Mouse (Mus musculus): ENCODE measurements at regions not wholly inside any gene's neighbourhood (a gene's known extent, or its start where the extent isn't known, plus 50 kb on each side); places are given as distances from the start of the nearest gene placed in this dataset.

DNA sequence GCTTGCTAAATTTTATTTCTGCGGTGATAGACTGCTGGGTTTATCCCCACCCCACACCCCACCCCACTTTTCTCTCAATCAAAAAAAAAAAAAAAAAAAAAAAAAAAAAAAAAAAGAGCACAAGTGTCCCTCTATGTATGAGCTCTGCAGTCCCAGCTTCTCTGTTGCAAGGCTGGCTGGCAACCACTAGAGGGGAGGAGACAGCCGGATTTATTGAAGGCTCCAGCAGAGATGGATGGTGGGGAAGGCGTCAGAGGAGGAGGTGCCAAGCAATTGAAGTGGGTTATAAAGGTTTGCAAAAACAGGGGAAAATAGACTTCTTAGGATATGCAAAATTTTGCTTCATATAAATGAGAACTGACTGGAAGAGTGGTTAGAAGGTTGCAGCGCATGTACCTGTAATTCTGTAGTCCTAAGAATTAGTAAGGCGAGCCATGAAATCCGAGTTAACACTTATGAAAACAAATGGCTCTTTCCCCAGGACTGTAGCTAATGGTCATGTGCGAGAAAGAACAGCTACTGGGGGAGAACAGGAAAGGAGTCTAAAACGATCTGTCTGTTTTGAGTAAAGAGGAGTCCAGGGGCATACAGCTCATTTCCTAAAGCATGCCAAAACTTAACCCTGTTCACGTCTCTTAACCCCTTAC lies 885.1 kb upstream of the Pou3f3 start:
- Histone ChIP-seq H3K36me3 (no peaks in the 10 kb centered on the region), H3K9ac (no peak overlapping the region), H3K9me3 (replicated peaks) (no peaks in the 10 kb centered on the region), H3K27ac (peak overlapping the region; percentile 66), H3K4me1 (peaks cover 30% of the 10 kb centered on the region), H3K27me3 (no peaks in the 10 kb centered on the region), H3K4me3 (peak overlapping the region; percentile 18), H3K4me2 (replicated peaks) (peak overlapping the region; percentile 45)
- WGBS = 10% methylated on average over 9 of the region's 9 CpGs
- peak; percentile 81 for ATAC-seq (ENCODE audit: low FRiP score)

GRCm38 (mm10) chr1:41811130-41811529 lies 884.4 kb upstream of the Pou3f3 start:
- H3K27ac ChIP-seq = peak overlapping the region; percentile 66; the same call in 1 of the 2 replicates
- no peak overlapping the region for H3K9ac ChIP-seq
- H3K4me2 ChIP-seq (replicated peaks) = no peak overlapping the region

DNA sequence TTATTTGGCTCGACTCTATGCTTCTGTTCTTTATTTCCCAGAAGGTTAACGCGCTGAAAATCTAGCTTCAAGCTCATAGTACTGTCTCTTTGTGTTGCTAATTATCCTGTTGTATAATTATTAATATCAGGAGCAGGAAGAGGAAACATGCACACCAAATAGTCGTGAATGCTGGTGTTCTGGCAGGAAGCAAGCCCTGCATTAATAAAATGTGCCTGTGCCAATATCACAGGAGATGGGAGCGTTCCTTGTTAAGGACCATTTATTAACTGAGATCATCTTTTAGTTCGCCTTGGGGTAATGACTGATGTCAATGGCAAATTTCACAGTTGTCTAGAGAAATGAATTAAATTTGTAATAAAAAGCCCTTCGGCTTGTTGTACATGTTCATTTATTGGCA lies 883.5 kb upstream of the Pou3f3 start:
- Histone ChIP-seq H3K4me2 (replicated peaks) (no peak overlapping the region), H3K4me3 (no peak overlapping the region), H3K36me3 (no peaks in the 10 kb centered on the region), H3K9ac (no peak overlapping the region), H3K4me1 (peaks cover 30% of the 10 kb centered on the region), H3K9me3 (replicated peaks) (no peaks in the 10 kb centered on the region), H3K27me3 (no peaks in the 10 kb centered on the region), H3K27ac (peak overlapping the region; percentile 8; the same call in 1 of the 2 replicates)
- ATAC-seq (ENCODE audit: low FRiP score) = peak; percentile 20; the same call in 1 of the 2 replicates
- WGBS = 30% methylated on average over 7 of the region's 7 CpGs

More at GRCm38 (mm10) chr1:41811130-41811529, 884.4 kb upstream of the Pou3f3 start:
- ATAC-seq (ENCODE audit: low FRiP score) = no peak
- no peaks in the 10 kb centered on the region for H3K36me3 ChIP-seq
- H3K27me3 ChIP-seq = no peaks in the 10 kb centered on the region
- H3K9me3 ChIP-seq (replicated peaks) = no peaks in the 10 kb centered on the region
- 65% methylated on average over 3 of the region's 3 CpGs for WGBS
- peaks cover 30% of the 10 kb centered on the region for H3K4me1 ChIP-seq
- H3K4me3 ChIP-seq = no peak overlapping the region

GRCm38 (mm10) chr1:41814032-41815005 lies 881.2 kb upstream of the Pou3f3 start:
- H3K4me3 ChIP-seq = no peak overlapping the region
- no peaks in the 10 kb centered on the region for H3K9me3 ChIP-seq (replicated peaks)
- H3K36me3 ChIP-seq = no peaks in the 10 kb centered on the region
- H3K4me1 ChIP-seq = peaks cover 26% of the 10 kb centered on the region
- peak; percentile 77 for ATAC-seq (ENCODE audit: low FRiP score)
- no peaks in the 10 kb centered on the region for H3K27me3 ChIP-seq
- peak overlapping the region; percentile 13; the same call in 1 of the 2 replicates for H3K4me2 ChIP-seq (replicated peaks)
- WGBS = 35% methylated on average over 10 of the region's 10 CpGs
- peak overlapping the region; percentile 49; the same call in 1 of the 2 replicates for H3K27ac ChIP-seq
- H3K9ac ChIP-seq = no peak overlapping the region

DNA sequence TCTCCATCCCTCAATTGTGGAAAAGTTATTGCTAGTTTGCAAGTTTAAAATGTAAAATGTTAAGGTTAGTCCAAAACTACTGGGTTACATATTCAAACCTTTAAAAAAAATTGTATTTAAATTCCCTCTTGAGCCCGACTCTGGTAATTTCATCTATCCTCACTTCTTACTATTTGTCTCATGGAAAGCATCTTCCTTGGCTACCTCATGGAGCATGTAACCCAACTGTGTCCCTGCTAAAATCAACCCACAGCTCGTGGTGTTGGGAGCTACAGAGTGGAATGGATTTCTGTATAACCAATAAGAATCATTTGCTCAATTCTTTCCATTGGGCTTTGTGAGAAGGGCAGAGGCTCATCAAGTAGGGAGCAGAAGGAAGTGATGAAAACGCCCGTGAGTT lies 880.5 kb upstream of the Pou3f3 start:
- Histone ChIP-seq H3K36me3 (no peaks in the 10 kb centered on the region), H3K27me3 (no peaks in the 10 kb centered on the region), H3K4me3 (no peak overlapping the region), H3K9ac (no peak overlapping the region), H3K27ac (no peak overlapping the region), H3K9me3 (replicated peaks) (no peaks in the 10 kb centered on the region), H3K4me2 (replicated peaks) (no peak overlapping the region), H3K4me1 (peaks cover 21% of the 10 kb centered on the region)
- ATAC-seq (ENCODE audit: low FRiP score) = no peak
- WGBS = 82% methylated on average over 4 of the region's 4 CpGs

- H3K36me3 ChIP-seq = no peaks in the 10 kb centered on the region
- no peaks in the 10 kb centered on the region for H3K27me3 ChIP-seq
- H3K4me1 ChIP-seq = no peaks in the 10 kb centered on the region
- no peak for ATAC-seq (ENCODE audit: low FRiP score)
- H3K4me2 ChIP-seq (replicated peaks) = no peak overlapping the region
- no peaks in the 10 kb centered on the region for H3K9me3 ChIP-seq (replicated peaks)
- H3K9ac ChIP-seq = no peak overlapping the region
- WGBS = 77% methylated on average over 5 of the region's 5 CpGs
- no peak overlapping the region for H3K4me3 ChIP-seq
- no peak overlapping the region for H3K27ac ChIP-seq
These were observed 872.8 kb upstream of the Pou3f3 start for GRCm38 (mm10) chr1:41822742-41823141.

DNA sequence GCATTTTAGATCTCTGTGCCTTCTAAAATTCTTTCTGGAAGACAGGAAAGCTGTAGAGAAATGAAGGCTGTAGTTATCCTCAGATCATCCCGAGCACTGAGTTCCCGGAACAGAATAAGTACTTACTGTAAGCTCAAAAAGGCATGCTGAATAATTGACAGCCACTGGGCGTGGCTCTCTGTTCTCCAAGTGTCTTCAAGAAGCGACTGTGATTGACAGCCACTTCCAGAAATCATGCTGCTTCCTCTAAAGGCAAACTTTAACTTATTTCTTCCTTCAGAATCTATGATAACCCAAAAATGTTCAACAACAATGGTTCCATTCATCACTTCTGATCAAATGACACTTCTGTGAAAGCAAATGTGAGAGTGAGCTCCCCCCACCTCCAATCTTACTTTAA lies 870.3 kb upstream of the Pou3f3 start:
- ATAC-seq (ENCODE audit: low FRiP score) = no peak

GRCm38 (mm10) chr1:41831641-41832040 lies 863.9 kb upstream of the Pou3f3 start:
- Histone ChIP-seq H3K27ac (no peak overlapping the region), H3K4me3 (no peak overlapping the region), H3K4me1 (no peaks in the 10 kb centered on the region), H3K9ac (no peak overlapping the region), H3K9me3 (replicated peaks) (no peaks in the 10 kb centered on the region), H3K36me3 (no peaks in the 10 kb centered on the region), H3K27me3 (no peaks in the 10 kb centered on the region), H3K4me2 (replicated peaks) (no peak overlapping the region)
- 80% methylated on average over 2 of the region's 2 CpGs for WGBS
- no peak for ATAC-seq (ENCODE audit: low FRiP score)

More for the DNA sequence above, 870.3 kb upstream of the Pou3f3 start:
- Histone ChIP-seq H3K4me2 (replicated peaks) (no peak overlapping the region), H3K4me3 (no peak overlapping the region), H3K27me3 (no peaks in the 10 kb centered on the region), H3K36me3 (no peaks in the 10 kb centered on the region), H3K9me3 (replicated peaks) (no peaks in the 10 kb centered on the region), H3K27ac (no peak overlapping the region), H3K9ac (no peak overlapping the region), H3K4me1 (no peaks in the 10 kb centered on the region)
- 74% methylated on average over 4 of the region's 4 CpGs for WGBS

Data from hindbrain, embryonic 12.5 days (tissue).